Mouse (Mus musculus) neural tube, embryonic 14.5 days (tissue): ENCODE measurements at regions not wholly inside any gene's neighbourhood (a gene's known extent, or its start where the extent isn't known, plus 50 kb on each side); places are given as distances from the start of the nearest gene placed in this dataset.

Experiments
- ATAC-seq: fragments of 200-750 bp; cut with Nextera tagmentation; 2 replicates; pipeline ENCODE4 v1.8.0; 2017; ENCODE audit warnings: low read depth, mild to moderate bottlenecking, moderate TSS enrichment, moderate library complexity
- H3K27ac ChIP-seq: fragments of 300-500 bp; sonication (generic); 2 replicates; pipeline ENCODE4 v1.5.1; 2014; ENCODE audit warnings: low read depth, mild to moderate bottlenecking, control low read depth, low read length, moderate library complexity, mixed read lengths
- H3K27me3 ChIP-seq: fragments of 300-500 bp; sonication (generic); 2 replicates; pipeline ENCODE4 v1.6.1; 2014; ENCODE audit warnings: low read length; ENCODE audit not compliant: control insufficient read depth, insufficient read depth
- H3K36me3 ChIP-seq: fragments of 300-500 bp; sonication (generic); 2 replicates; pipeline ENCODE4 v1.6.1; 2014; ENCODE audit warnings: low read length, mixed read lengths; ENCODE audit not compliant: control insufficient read depth, insufficient read depth
- H3K4me1 ChIP-seq: fragments of 300-500 bp; sonication (generic); 2 replicates; pipeline ENCODE4 v1.6.1; 2014; ENCODE audit warnings: low read length; ENCODE audit not compliant: control insufficient read depth, insufficient read depth
- H3K4me2 ChIP-seq: fragments of 300-500 bp; sonication (generic); 2 replicates; pipeline ENCODE4 v1.6.1; 2014; ENCODE audit warnings: mild to moderate bottlenecking, low read depth, low read length, control low read depth
- H3K4me3 ChIP-seq: fragments of 300-500 bp; sonication (generic); 2 replicates; pipeline ENCODE4 v1.5.1; 2014; ENCODE audit warnings: low read depth, low read length, control low read depth, mixed read lengths
- H3K9ac ChIP-seq: fragments of 300-500 bp; sonication (generic); replicated peaks from 2 replicates; pipeline ENCODE4 v1.6.1; 2014; ENCODE audit warnings: low read depth, mild to moderate bottlenecking, control low read depth, low read length, mixed read lengths
- H3K9me3 ChIP-seq: fragments of 300-500 bp; sonication (generic); 2 replicates; pipeline ENCODE4 v1.6.1; 2016; ENCODE audit warnings: low read length; ENCODE audit not compliant: control insufficient read depth
- WGBS: fragments of 180-500 bp; shearing (Covaris S2); extraction: QIAGEN DNeasy Blood & Tissue Kit; methylation state at CpG from one replicate; pipeline ENCODE4 v1.1.7; 2014; 5-methylcytosine and 5-hydroxymethylcytosine counted together

- no peaks in the 10 kb centered on the region for H3K4me1 ChIP-seq
- no peak for ATAC-seq
- whole genome bisulfite sequencing, result 79% methylated on average over 1 of the region's 1 CpGs
These were observed 185.7 kb upstream of the Dapk1 start for GRCm38 (mm10) chr13:60416024-60416423.

GRCm38 (mm10) chr13:60417015-60417414 lies 184.7 kb upstream of the Dapk1 start:
- H3K4me3 ChIP-seq, result no peak overlapping the region
- no peaks in the 10 kb centered on the region for H3K36me3 ChIP-seq
- H3K27ac ChIP-seq, result no peak overlapping the region
- no peak overlapping the region for H3K9ac ChIP-seq
- H3K4me2 ChIP-seq, result no peak overlapping the region
- no peaks in the 10 kb centered on the region for H3K9me3 ChIP-seq
- 91% methylated on average over 8 of the region's 8 CpGs for WGBS
- no peaks in the 10 kb centered on the region for H3K4me1 ChIP-seq
- ATAC-seq, result no peak
- H3K27me3 ChIP-seq, result no peaks in the 10 kb centered on the region

More at GRCm38 (mm10) chr13:60416024-60416423, 185.7 kb upstream of the Dapk1 start:
- Histone ChIP-seq H3K36me3 (no peaks in the 10 kb centered on the region), H3K4me3 (no peak overlapping the region), H3K27ac (no peak overlapping the region), H3K9me3 (no peaks in the 10 kb centered on the region), H3K9ac (no peak overlapping the region), H3K4me2 (no peak overlapping the region), H3K27me3 (no peaks in the 10 kb centered on the region)

GRCm38 (mm10) chr13:60417436-60418158 lies 184.2 kb upstream of the Dapk1 start:
- ATAC-seq, result no peak
- no peak overlapping the region for H3K27ac ChIP-seq
- no peaks in the 10 kb centered on the region for H3K9me3 ChIP-seq
- no peaks in the 10 kb centered on the region for H3K4me1 ChIP-seq
- no peak overlapping the region for H3K4me2 ChIP-seq
- WGBS, result 91% methylated on average over 14 of the region's 14 CpGs
- no peaks in the 10 kb centered on the region for H3K36me3 ChIP-seq
- no peak overlapping the region for H3K9ac ChIP-seq
- H3K4me3 ChIP-seq, result no peak overlapping the region
- no peaks in the 10 kb centered on the region for H3K27me3 ChIP-seq

- H3K27ac ChIP-seq, result no peak overlapping the region
- no peaks in the 10 kb centered on the region for H3K27me3 ChIP-seq
- no peaks in the 10 kb centered on the region for H3K9me3 ChIP-seq
- no peak overlapping the region for H3K4me2 ChIP-seq
- no peak overlapping the region for H3K4me3 ChIP-seq
- 20% methylated on average over 7 of the region's 7 CpGs for WGBS
- H3K36me3 ChIP-seq, result no peaks in the 10 kb centered on the region
- no peak overlapping the region for H3K9ac ChIP-seq
- H3K4me1 ChIP-seq, result no peaks in the 10 kb centered on the region
- ATAC-seq, result no peak
These were observed 181.4 kb upstream of the Dapk1 start for GRCm38 (mm10) chr13:60420386-60420785.

DNA sequence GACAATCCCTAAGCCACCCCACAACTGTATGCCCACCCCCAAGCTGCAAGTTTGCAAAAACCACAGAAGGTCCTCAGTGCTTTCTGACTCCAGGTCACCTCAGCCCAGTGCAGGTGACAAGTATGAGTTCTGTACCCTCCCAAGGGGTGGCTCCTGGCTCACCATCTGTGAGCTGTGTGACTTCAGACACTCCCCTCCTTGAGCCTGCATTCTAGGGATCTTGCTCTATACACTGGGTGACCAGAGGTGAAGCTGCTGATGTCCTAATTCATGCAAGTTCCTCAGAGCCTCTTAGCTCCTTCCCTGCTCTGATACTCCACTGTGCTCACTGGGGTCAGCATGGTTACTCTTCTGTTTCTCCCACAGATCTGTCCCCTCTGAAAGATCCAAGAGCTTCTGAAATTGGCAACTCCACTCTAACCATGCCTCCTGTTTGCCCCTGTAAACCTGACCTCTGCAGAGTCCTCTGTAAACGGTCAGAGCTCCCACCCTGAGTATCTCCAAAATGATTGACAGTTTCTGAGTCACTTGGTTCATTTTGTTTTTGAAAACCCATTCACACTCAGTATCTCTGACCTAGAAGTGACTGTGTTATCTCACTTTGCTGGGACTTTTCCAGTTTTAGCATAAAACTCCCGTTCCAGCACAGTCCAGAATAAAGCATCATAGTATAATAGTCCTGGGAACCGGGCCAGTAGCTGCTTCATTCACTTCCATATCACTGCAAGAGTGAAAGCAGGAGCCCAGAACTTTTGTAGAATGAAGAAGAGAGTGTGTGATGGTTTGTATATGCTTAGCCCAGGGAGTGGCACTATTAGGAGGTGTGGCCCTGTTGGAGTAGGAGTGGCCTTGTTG lies 180.7 kb upstream of the Dapk1 start:
- H3K27ac ChIP-seq, result no peak overlapping the region
- H3K36me3 ChIP-seq, result no peaks in the 10 kb centered on the region
- no peak overlapping the region for H3K9ac ChIP-seq
- no peaks in the 10 kb centered on the region for H3K27me3 ChIP-seq
- H3K9me3 ChIP-seq, result no peaks in the 10 kb centered on the region
- H3K4me1 ChIP-seq, result no peaks in the 10 kb centered on the region
- no peak for ATAC-seq
- H3K4me3 ChIP-seq, result no peak overlapping the region
- WGBS, result 64% methylated on average over 3 of the region's 3 CpGs
- no peak overlapping the region for H3K4me2 ChIP-seq

DNA sequence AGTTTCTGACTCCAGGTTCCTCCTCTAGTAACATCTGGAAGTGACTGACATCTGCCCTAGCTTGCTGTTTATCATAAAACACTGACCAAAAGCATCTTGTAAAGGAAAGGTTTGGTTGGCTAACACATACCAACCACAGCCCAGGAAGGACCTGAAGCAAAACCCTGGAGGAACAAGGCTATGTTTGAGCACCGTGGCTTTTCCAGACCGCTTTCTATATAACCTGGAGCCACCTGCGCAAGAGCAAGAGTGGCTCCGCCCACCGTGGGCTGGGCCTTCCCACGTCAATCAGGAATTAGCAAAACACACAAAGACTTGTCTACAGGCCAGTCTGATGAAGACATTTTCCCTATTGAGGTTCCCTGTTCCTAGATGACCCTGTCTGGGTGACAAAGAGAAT lies 177.5 kb upstream of the Dapk1 start:
- ATAC-seq, result no peak
- WGBS, result 66% methylated on average over 6 of the region's 6 CpGs

GRCm38 (mm10) chr13:60425140-60425539 lies 176.6 kb upstream of the Dapk1 start:
- 67% methylated on average over 11 of the region's 11 CpGs for WGBS

More for the DNA sequence above, 177.5 kb upstream of the Dapk1 start:
- Histone ChIP-seq H3K27ac (no peak overlapping the region), H3K27me3 (no peaks in the 10 kb centered on the region), H3K4me1 (peaks cover 7% of the 10 kb centered on the region; the same call in 1 of the 2 replicates), H3K4me3 (no peak overlapping the region), H3K4me2 (no peak overlapping the region), H3K36me3 (no peaks in the 10 kb centered on the region), H3K9ac (no peak overlapping the region), H3K9me3 (no peaks in the 10 kb centered on the region)

DNA sequence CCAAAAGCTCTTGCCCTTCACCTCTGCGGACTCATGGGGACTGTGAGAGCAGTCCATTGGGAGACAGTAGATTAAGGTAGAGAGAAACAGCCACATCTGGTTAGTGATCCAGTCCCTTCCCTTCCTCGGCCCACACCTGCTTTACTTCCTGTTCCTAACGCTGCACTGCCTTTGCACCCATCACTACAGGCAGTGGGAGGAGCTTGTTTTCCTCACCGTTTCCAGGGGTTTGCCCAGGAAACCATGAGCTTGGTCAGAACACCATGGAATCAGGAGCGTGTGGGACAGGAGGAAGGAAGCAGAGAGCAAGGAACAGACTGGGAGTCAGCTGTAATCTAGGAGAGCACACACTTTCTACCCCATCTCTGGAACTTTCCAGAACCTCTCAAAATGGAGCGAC lies 176.2 kb upstream of the Dapk1 start:
- H3K9ac ChIP-seq, result no peak overlapping the region
- no peaks in the 10 kb centered on the region for H3K36me3 ChIP-seq
- ATAC-seq, result no peak
- H3K4me3 ChIP-seq, result no peak overlapping the region
- H3K27ac ChIP-seq, result no peak overlapping the region
- peaks cover 7% of the 10 kb centered on the region; the same call in 1 of the 2 replicates for H3K4me1 ChIP-seq
- H3K9me3 ChIP-seq, result no peaks in the 10 kb centered on the region
- WGBS, result 88% methylated on average over 6 of the region's 6 CpGs
- H3K27me3 ChIP-seq, result no peaks in the 10 kb centered on the region
- H3K4me2 ChIP-seq, result no peak overlapping the region

More at GRCm38 (mm10) chr13:60425140-60425539, 176.6 kb upstream of the Dapk1 start:
- Histone ChIP-seq H3K9me3 (no peaks in the 10 kb centered on the region), H3K4me2 (no peak overlapping the region), H3K27ac (no peak overlapping the region), H3K27me3 (no peaks in the 10 kb centered on the region), H3K36me3 (no peaks in the 10 kb centered on the region), H3K9ac (no peak overlapping the region), H3K4me3 (no peak overlapping the region), H3K4me1 (peaks cover 7% of the 10 kb centered on the region; the same call in 1 of the 2 replicates)
- no peak for ATAC-seq
